Mouse (Mus musculus): ENCODE measurements around the gene Tmed8.

GRCm38 (mm10) chr12:87160310-87160709 lies 39.9 kb downstream of the Tmed8 start:
- TF ChIP-seq CTCF (IDR thresholded peaks at IDR 0.05; ENCODE audit: borderline replicate concordance, extremely low read depth, insufficient read depth, insufficient read length), result no peak
- TF ChIP-seq POLR2A (IDR thresholded peaks at IDR 0.05; ENCODE audit: borderline replicate concordance, extremely low read depth, insufficient read depth, insufficient read length, poor library complexity, severe bottlenecking), result no peak
